In the genomic region with DNA sequence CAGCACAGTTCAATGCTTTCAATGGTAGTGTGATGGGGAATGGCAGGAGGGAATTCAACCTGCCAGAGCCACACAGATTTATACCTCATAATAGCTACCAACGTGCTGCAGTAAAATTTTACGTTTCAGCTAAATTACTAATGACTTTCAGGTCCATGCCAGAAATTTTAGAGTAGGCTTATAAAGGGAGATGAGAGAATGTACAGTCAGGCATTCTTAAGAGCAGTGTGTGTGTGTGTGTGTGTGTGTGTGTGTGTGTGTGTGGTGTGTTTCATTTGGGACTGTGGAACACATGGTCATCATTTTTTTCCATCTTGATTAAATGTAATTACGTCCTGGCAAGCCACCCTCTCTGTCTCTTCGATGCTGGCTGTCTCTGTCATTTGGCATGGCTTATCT, we compare ENCODE assay signal across 20 mouse cellular contexts.
DNase-seq lines count a peak whose midpoint lies in the region; ATAC-seq and TF ChIP-seq lines count a peak whose summit lies in the region.
"Had no signal": no experiment of that assay in that cellular context is flagged by ENCODE, and none has a peak within 500 bp of the region (broad histone marks: within the 10 kb centered on the region; RNA-seq: fewer than 3 reads in every experiment).

No protein-coding gene starts in this region.

- H3K27me3 ChIP-seq in forebrain, embryonic 16.5 days (replicated peaks; ENCODE audit: control insufficient read depth, insufficient read depth, low read length): no peaks in the 10 kb centered on the region
- H3K27me3 ChIP-seq in forebrain, embryonic 11.5 days (ENCODE audit: control insufficient read depth, insufficient read depth, low read length): no peaks in the 10 kb centered on the region
- H3K27me3 ChIP-seq in neural tube, embryonic 13.5 days: no peaks in the 10 kb centered on the region
- H3K27me3 ChIP-seq: heart, embryonic 15.5 days; liver, embryonic 15.5 days had no signal

- DNase-seq in forebrain, embryonic 11.5 days (ENCODE audit: low spot score): no peak
- DNase-seq in layer of hippocampus, adult 2 months (ENCODE audit: low spot score in 2 of 2): no peak
- no peak for DNase-seq in layer of hippocampus, postnatal 25 days (ENCODE audit: extremely low spot score in 1 of 2, low spot score in 1 of 2)
- DNase-seq in layer of hippocampus, postnatal 14 days (ENCODE audit: low spot score in 2 of 2): peak; percentile 11 to 47
- DNase-seq in kidney, postnatal 25 days: no peak
- DNase-seq: adrenal gland, postnatal 25 days; B cell, adult 2 months; cerebellum, adult 11-12 months; cerebellum, postnatal 36 days; heart, adult 11 months; heart, postnatal 4 days; kidney, postnatal 4 days; thymus, adult 2 months had no signal

- peak overlapping the region; percentile 39; the same call in 1 of the 2 replicates for H3K27ac ChIP-seq in forebrain, embryonic 16.5 days (ENCODE audit: low read length)
- H3K27ac ChIP-seq in forebrain, embryonic 11.5 days (ENCODE audit: low read depth, low read length): no peak overlapping the region
- H3K27ac ChIP-seq in layer of hippocampus, adult 2 months: peak overlapping the region; percentile 48
- peak overlapping the region; percentile 18; the same call in 1 of the 2 replicates for H3K27ac ChIP-seq in neural tube, embryonic 13.5 days (replicated peaks)
- H3K27ac ChIP-seq: heart, embryonic 15.5 days; liver, embryonic 15.5 days; macrophage; midbrain, embryonic 10.5 days had no signal

- no peaks in the 10 kb centered on the region for H3K4me1 ChIP-seq in forebrain, embryonic 16.5 days (replicated peaks; ENCODE audit: control insufficient read depth, insufficient read depth, low read length)
- no peaks in the 10 kb centered on the region for H3K4me1 ChIP-seq in forebrain, embryonic 11.5 days (replicated peaks; ENCODE audit: control insufficient read depth, insufficient read depth, low read length)
- H3K4me1 ChIP-seq in neural tube, embryonic 13.5 days (replicated peaks): peaks cover 8% of the 10 kb centered on the region; the same call in 1 of the 2 replicates
- H3K4me1 ChIP-seq: heart, embryonic 15.5 days; liver, embryonic 15.5 days; midbrain, embryonic 10.5 days had no signal

- H3K4me2 ChIP-seq in forebrain, embryonic 16.5 days (ENCODE audit: low read length): no peak overlapping the region
- H3K4me2 ChIP-seq in forebrain, embryonic 11.5 days (ENCODE audit: low read depth, low read length, severe bottlenecking): no peak overlapping the region
- H3K4me2 ChIP-seq in neural tube, embryonic 13.5 days: no peak overlapping the region
- H3K4me2 ChIP-seq: heart, embryonic 15.5 days; liver, embryonic 15.5 days had no signal

- no peaks in the 10 kb centered on the region for H3K9me3 ChIP-seq in forebrain, embryonic 16.5 days (ENCODE audit: control insufficient read depth, low read length)
- no peaks in the 10 kb centered on the region for H3K9me3 ChIP-seq in forebrain, embryonic 11.5 days (ENCODE audit: control insufficient read depth, low read length)
- H3K9me3 ChIP-seq in neural tube, embryonic 13.5 days: no peaks in the 10 kb centered on the region
- H3K9me3 ChIP-seq: heart, embryonic 15.5 days; liver, embryonic 15.5 days; midbrain, embryonic 10.5 days had no signal

- WGBS in forebrain, embryonic 16.5 days: 66% methylated on average over 4 of the region's 4 CpGs
- 90% methylated on average over 4 of the region's 4 CpGs for WGBS in forebrain, embryonic 11.5 days
- 45% methylated on average over 4 of the region's 4 CpGs for WGBS in neural tube, embryonic 13.5 days

- H3K36me3 ChIP-seq in forebrain, embryonic 16.5 days (ENCODE audit: control insufficient read depth, insufficient read depth): no peaks in the 10 kb centered on the region
- H3K36me3 ChIP-seq in forebrain, embryonic 11.5 days (ENCODE audit: control insufficient read depth, insufficient read depth, low read length): no peaks in the 10 kb centered on the region
- no peaks in the 10 kb centered on the region for H3K36me3 ChIP-seq in neural tube, embryonic 13.5 days
- H3K36me3 ChIP-seq: heart, embryonic 15.5 days; liver, embryonic 15.5 days; midbrain, embryonic 10.5 days had no signal

- H3K9ac ChIP-seq in forebrain, embryonic 16.5 days (replicated peaks; ENCODE audit: low read depth, low read length): no peak overlapping the region
- H3K9ac ChIP-seq in forebrain, embryonic 11.5 days (ENCODE audit: low read length): no peak overlapping the region
- no peak overlapping the region for H3K9ac ChIP-seq in neural tube, embryonic 13.5 days
- H3K9ac ChIP-seq: heart, embryonic 15.5 days; liver, embryonic 15.5 days had no signal

- TF ChIP-seq CTCF in layer of hippocampus, adult 2 months (conservative IDR thresholded peaks at IDR 0.05): no peak

- ATAC-seq in forebrain, embryonic 16.5 days: peak; percentile 70
- no peak for ATAC-seq in forebrain, embryonic 11.5 days (replicated peaks; ENCODE audit: low FRiP score)
- peak; percentile 76 for ATAC-seq in neural tube, embryonic 13.5 days (ENCODE audit: low read depth)
- ATAC-seq: intestine, embryonic 16.5 days had no signal

- H3K4me3 ChIP-seq in forebrain, embryonic 16.5 days (replicated peaks; ENCODE audit: low read length): no peak overlapping the region
- no peak overlapping the region for H3K4me3 ChIP-seq in forebrain, embryonic 11.5 days (ENCODE audit: low read depth, low read length)
- no peak overlapping the region for H3K4me3 ChIP-seq in layer of hippocampus, adult 2 months
- H3K4me3 ChIP-seq in neural tube, embryonic 13.5 days: no peak overlapping the region
- H3K4me3 ChIP-seq: heart, embryonic 15.5 days; liver, embryonic 15.5 days; midbrain, embryonic 10.5 days had no signal

Comparison
In these comparisons a context has a peak if more than half of its experiments do, and no peak if none do; other contexts are left out.
1. DNase-seq: peak in layer of hippocampus, postnatal 14 days (2 of 2); none in forebrain, embryonic 11.5 days (single experiment), layer of hippocampus, adult 2 months (0 of 2), layer of hippocampus, postnatal 25 days (0 of 2) and kidney, postnatal 25 days (0 of 2).